Mouse (Mus musculus) heart, postnatal 0 days (tissue): ENCODE data around the gene Myom3. TPM values are rescaled to one million over a fixed set of nuclear protein-coding genes. Genes with fewer than 3 reads are reported as not detected.
A peak's percentile ranks its signal among the peaks of the same experiment; 100 is the strongest.

Experiments
- ATAC-seq: fragments of 200-750 bp; cut with Nextera tagmentation; 2 replicates; pipeline ENCODE4 v1.8.0; 2017; ENCODE audit warnings: low read depth, moderate number of reproducible peaks, moderate library complexity; ENCODE audit not compliant: insufficient read depth
- DNase-seq: peaks from one replicate; pipeline ENCODE4 v3.0.0-alpha.2; 2016; ENCODE audit warnings: low spot score
- H3K27ac ChIP-seq: fragments of 300-500 bp; sonication (generic); 2 replicates; pipeline ENCODE4 v1.5.1; 2014; ENCODE audit warnings: low read depth, mild to moderate bottlenecking
- H3K27me3 ChIP-seq: fragments of 300-500 bp; sonication (generic); 2 replicates; pipeline ENCODE4 v1.6.1; 2014; ENCODE audit warnings: low read length, mixed read lengths; ENCODE audit not compliant: control insufficient read depth, insufficient read depth
- H3K36me3 ChIP-seq: fragments of 300-500 bp; sonication (generic); replicated peaks from 2 replicates; pipeline ENCODE4 v1.6.1; 2014; ENCODE audit warnings: low read length, mixed read lengths; ENCODE audit not compliant: control insufficient read depth, insufficient read depth
- H3K4me1 ChIP-seq: fragments of 300-500 bp; sonication (generic); 2 replicates; pipeline ENCODE4 v1.6.1; 2014; ENCODE audit warnings: antibody characterized with exemption; ENCODE audit not compliant: control insufficient read depth, insufficient read depth
- H3K4me2 ChIP-seq: fragments of 300-500 bp; sonication (generic); 2 replicates; pipeline ENCODE4 v1.6.1; 2014; ENCODE audit warnings: low read depth, mild to moderate bottlenecking, low read length, moderate library complexity
- H3K4me3 ChIP-seq: fragments of 300-500 bp; sonication (generic); 2 replicates; pipeline ENCODE4 v1.5.1; 2014; ENCODE audit warnings: low read depth, low read length
- H3K9ac ChIP-seq: fragments of 300-500 bp; sonication (generic); replicated peaks from 2 replicates; pipeline ENCODE4 v1.6.1; 2014; ENCODE audit warnings: low read depth, low read length, mixed read lengths
- H3K9me3 ChIP-seq: fragments of 300-500 bp; sonication (generic); replicated peaks from 2 replicates; pipeline ENCODE4 v1.6.1; 2016; ENCODE audit warnings: low read length; ENCODE audit not compliant: control insufficient read depth
- CTCF ChIP-seq: IDR thresholded peaks from 2 replicates; pipeline ENCODE4 v1.5.1; 2016; ENCODE audit warnings: antibody characterized with exemption, control low read depth, low read depth
- EP300 ChIP-seq: IDR thresholded peaks from 2 replicates; pipeline ENCODE4 v1.6.1; 2016; ENCODE audit warnings: antibody characterized with exemption, low read depth
- WGBS: fragments of 180-500 bp; shearing (Covaris S2); extraction: QIAGEN DNeasy Blood & Tissue Kit; methylation state at CpG from one replicate; pipeline ENCODE4 v1.1.7; 2014; 5-methylcytosine and 5-hydroxymethylcytosine counted together
- polyA plus RNA-seq: library from polyadenylated mRNA; unstranded; fragments of >200 nt; fragmentation: Nextera tagmentation; extraction: Ambion mirVana; gene quantifications from 2 replicates; pipeline ENCODE4 v1.2.1, GENCODE M21; 2015
- total RNA-seq: library from RNA; depleted of rRNA; stranded (reverse); fragments of >200 nt; gene quantifications from 2 replicates; pipeline ENCODE4 v1.2.3, GENCODE M21; 2014; ENCODE audit warnings: low replicate concordance

Gene Myom3
- total and polyA plus RNA-seq, 2 experiments from 2014 or later, result 0.27 to 0.82 TPM

DNA sequence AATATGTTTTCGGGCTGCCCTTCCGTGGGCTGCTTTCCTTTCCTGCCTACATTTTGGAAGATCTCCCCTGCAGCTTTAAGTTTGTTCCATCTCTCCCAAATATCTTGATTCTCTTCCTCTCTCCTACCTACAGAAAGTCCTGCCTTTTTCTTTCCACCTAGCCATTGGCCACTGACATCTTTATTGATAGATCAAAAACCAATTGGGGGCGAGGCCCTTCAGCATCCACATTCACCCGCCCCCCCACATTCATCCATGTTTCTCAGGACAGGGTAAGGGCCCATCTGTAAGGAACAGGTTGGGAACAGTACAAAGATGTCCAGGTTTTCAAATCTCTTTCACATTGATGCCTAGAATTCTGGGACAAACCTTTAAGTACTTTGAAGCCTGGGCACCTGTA is 17.3 kb downstream of the Myom3 start:
- Histone ChIP-seq H3K4me1 (peaks cover 9% of the 10 kb centered on the region; the same call in 1 of the 2 replicates), H3K27me3 (no peaks in the 10 kb centered on the region), H3K9me3 (no peaks in the 10 kb centered on the region), H3K4me2 (no peak overlapping the region), H3K36me3 (no peaks in the 10 kb centered on the region), H3K27ac (no peak overlapping the region), H3K4me3 (no peak overlapping the region), H3K9ac (no peak overlapping the region)
- WGBS, result 84% methylated on average over 4 of the region's 4 CpGs
- DNase-seq (no peak), ATAC-seq (no peak)
- TF ChIP-seq CTCF (no peak), EP300 (no peak)

DNA sequence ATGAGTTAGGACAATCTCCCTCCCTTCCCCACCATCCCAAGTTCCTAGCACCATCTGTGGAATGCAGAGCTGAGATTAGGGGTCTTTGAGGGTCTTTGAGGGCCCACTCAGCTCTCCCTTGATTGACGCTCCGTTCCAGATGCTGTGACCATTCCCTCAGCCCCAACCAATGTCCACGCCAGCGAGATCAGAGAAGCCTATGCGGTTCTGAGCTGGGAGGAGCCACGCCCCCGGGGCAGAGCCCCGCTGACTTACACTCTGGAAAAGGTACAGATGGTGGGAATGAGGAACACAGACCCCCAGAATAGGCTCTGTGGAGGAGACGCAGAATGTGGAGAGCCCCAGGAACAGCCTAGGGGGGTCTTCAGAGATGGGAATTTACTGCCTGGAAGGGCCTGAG is 20.1 kb downstream of the Myom3 start:
- Histone ChIP-seq H3K9me3 (no peaks in the 10 kb centered on the region), H3K4me1 (peaks cover 9% of the 10 kb centered on the region; the same call in 1 of the 2 replicates), H3K27ac (no peak overlapping the region), H3K4me2 (no peak overlapping the region), H3K27me3 (no peaks in the 10 kb centered on the region), H3K4me3 (no peak overlapping the region), H3K36me3 (no peaks in the 10 kb centered on the region), H3K9ac (no peak overlapping the region)
- ATAC-seq (no peak), DNase-seq (no peak)
- 74% methylated on average over 9 of the region's 9 CpGs for WGBS
- TF ChIP-seq EP300 (no peak), CTCF (no peak)

DNA sequence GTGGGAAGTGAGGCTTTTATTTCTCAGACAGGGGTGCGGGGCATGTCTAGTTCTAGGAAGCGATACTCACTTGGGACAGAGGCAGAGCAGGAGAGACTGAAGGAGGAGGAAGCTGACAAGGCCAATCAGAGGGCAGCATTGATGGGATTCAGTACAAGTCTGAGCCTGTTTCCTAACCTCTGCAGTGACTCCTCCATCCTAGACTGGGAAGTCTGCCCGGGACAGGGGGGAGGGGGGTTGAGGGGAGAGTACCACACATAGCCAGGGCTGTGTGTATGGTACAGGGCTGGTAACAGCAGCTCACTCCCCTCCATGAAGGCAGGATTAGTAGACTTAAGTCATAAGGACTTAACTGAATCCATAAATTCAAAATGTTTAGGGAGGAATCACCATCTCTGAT is 20.7 kb downstream of the Myom3 start:
- H3K36me3 ChIP-seq, result no peaks in the 10 kb centered on the region
- H3K9me3 ChIP-seq, result no peaks in the 10 kb centered on the region

DNA sequence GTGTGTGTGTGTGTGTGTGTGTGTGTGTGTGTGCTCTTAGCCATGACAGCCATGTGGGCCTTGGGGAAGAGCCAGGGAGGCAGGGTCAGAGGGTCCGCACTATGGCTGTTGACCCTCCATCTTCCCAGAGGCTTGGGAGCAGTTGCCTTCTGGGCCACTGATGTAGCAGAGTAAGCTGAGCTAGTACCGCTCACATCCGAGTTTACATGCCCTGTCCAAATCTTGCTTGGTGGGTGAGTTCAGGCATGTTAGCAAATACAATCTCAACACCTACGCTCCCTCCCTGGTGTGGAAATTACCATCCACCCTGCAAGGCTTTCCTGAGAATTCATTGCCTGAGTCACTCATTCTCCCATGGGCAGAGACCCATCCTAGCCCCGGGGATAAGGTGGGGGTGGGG is 21.8 kb downstream of the Myom3 start:
- no peaks in the 10 kb centered on the region for H3K9me3 ChIP-seq
- no peak overlapping the region for H3K4me2 ChIP-seq
- no peaks in the 10 kb centered on the region for H3K27me3 ChIP-seq
- no peak overlapping the region for H3K4me3 ChIP-seq
- 84% methylated on average over 5 of the region's 5 CpGs for WGBS
- TF ChIP-seq EP300 (no peak), CTCF (no peak)
- H3K27ac ChIP-seq, result no peak overlapping the region
- H3K4me1 ChIP-seq, result peaks cover 9% of the 10 kb centered on the region; the same call in 1 of the 2 replicates
- no peaks in the 10 kb centered on the region for H3K36me3 ChIP-seq
- H3K9ac ChIP-seq, result no peak overlapping the region
- no peak for DNase-seq
- ATAC-seq, result no peak

More for the DNA sequence above, 20.7 kb downstream of the Myom3 start:
- ATAC-seq, result peak; percentile 92
- WGBS, result 50% methylated on average over 3 of the region's 3 CpGs
- DNase-seq, result peak; percentile 58
- H3K4me2 ChIP-seq, result no peak overlapping the region
- H3K27ac ChIP-seq, result no peak overlapping the region
- H3K9ac ChIP-seq, result no peak overlapping the region
- TF ChIP-seq EP300, result no peak
- TF ChIP-seq CTCF, result no peak
- no peak overlapping the region for H3K4me3 ChIP-seq
- peaks cover 9% of the 10 kb centered on the region; the same call in 1 of the 2 replicates for H3K4me1 ChIP-seq
- H3K27me3 ChIP-seq, result no peaks in the 10 kb centered on the region

DNA sequence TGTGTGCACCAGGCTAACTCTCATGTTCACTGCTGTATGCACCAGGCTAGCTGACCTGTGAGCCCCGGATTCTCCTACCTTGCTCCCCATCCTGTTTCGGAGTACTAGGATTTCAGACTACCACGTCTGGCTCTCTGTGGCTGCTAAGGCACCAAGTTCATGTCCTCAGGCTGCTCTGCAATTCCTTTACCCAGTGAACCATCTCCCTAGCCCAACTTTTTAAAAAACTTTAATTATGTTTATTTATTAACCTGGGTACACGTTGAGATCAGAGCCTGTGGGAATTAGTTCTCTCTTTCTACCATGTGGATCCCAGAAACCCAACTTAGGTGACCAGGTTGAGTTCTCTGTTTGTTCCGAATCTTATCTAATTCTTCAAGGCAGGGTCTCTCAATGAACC is 27.1 kb downstream of the Myom3 start:
- H3K27me3 ChIP-seq, result no peaks in the 10 kb centered on the region
- WGBS, result 77% methylated on average over 5 of the region's 5 CpGs
- H3K36me3 ChIP-seq, result no peaks in the 10 kb centered on the region
- H3K4me2 ChIP-seq, result no peak overlapping the region
- DNase-seq (no peak), ATAC-seq (no peak)
- TF ChIP-seq CTCF (no peak), EP300 (no peak)
- H3K9me3 ChIP-seq, result no peaks in the 10 kb centered on the region
- no peak overlapping the region for H3K4me3 ChIP-seq
- no peaks in the 10 kb centered on the region for H3K4me1 ChIP-seq
- no peak overlapping the region for H3K27ac ChIP-seq
- H3K9ac ChIP-seq, result no peak overlapping the region

DNA sequence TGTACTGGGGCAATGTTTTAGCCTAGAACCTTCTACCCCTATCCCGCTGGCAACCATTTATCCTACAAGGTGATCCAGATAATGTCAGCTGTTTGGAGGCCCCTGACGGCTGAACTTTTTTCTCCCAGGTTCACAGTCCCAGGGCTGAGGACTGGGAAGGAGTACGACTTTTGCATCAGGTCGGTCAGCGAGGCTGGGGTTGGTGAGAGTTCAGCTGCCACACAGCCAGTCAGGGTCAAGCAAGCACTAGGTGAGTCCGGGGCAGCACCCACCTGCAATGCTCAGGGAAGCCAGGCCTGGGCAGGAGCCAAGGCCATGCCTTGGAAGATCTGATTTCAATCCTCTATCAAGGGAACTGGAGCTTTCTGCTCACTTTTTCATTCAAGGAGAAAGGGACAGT is 27.8 kb downstream of the Myom3 start:
- H3K36me3 ChIP-seq, result no peaks in the 10 kb centered on the region
- H3K4me1 ChIP-seq, result no peaks in the 10 kb centered on the region
- DNase-seq (no peak), ATAC-seq (no peak)
- H3K4me2 ChIP-seq, result no peak overlapping the region
- no peak for TF ChIP-seq EP300
- no peak for TF ChIP-seq CTCF
- no peaks in the 10 kb centered on the region for H3K27me3 ChIP-seq
- no peaks in the 10 kb centered on the region for H3K9me3 ChIP-seq
- no peak overlapping the region for H3K9ac ChIP-seq
- H3K4me3 ChIP-seq, result no peak overlapping the region
- WGBS, result 80% methylated on average over 6 of the region's 6 CpGs
- H3K27ac ChIP-seq, result no peak overlapping the region
